Mouse (Mus musculus): ENCODE data around the gene Ldlrad3. TPM values are rescaled to one million over a fixed set of nuclear protein-coding genes. Genes with fewer than 3 reads are reported as not detected.

Gene Ldlrad3
- total and polyA plus RNA-seq, 3 experiments: 3.5 to 6.1 TPM; not detected in 1

DNA sequence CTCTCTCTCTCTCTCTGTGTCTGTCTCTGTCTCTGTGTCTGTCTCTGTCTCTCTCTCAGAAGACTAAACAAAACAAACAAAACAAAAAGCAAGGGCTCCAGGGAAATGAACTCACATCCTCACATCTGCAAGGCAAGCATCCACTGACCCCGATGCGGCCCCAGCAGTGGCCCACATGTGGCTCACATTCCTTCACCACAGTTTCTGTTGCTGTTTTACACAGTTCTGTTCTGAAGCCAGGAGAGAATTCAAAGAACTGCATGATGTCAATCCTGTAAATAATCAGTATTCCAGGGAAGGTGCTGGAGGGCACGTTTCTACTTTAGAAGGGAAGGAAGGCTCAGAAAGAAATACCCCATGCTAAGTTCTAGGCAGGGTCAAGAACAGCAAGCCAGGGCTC, 91.9 kb downstream of the Ldlrad3 start:
- no peaks in the 10 kb centered on the region for H3K4me1 ChIP-seq (ENCODE audit: control insufficient read depth in 1 of 2, insufficient read depth in 2 of 2, low read length in 2 of 2)
- no peaks in the 10 kb centered on the region for H3K27me3 ChIP-seq (ENCODE audit: control insufficient read depth in 1 of 2, insufficient read depth in 2 of 2, low read length in 2 of 2)
- H3K4me3 ChIP-seq (ENCODE audit: control insufficient read depth in 1 of 2, insufficient read depth in 1 of 2, low read depth in 2 of 2, low read length in 2 of 2): no peak overlapping the region
- no peaks in the 10 kb centered on the region for H3K36me3 ChIP-seq (ENCODE audit: control insufficient read depth in 1 of 2, insufficient read depth in 2 of 2, low read length in 2 of 2)
- H3K9me3 ChIP-seq (replicated peaks; ENCODE audit: insufficient read depth, low read length): no peaks in the 10 kb centered on the region
- no peak overlapping the region for H3K9ac ChIP-seq (ENCODE audit: control insufficient read depth, low read depth, low read length, poor library complexity, severe bottlenecking)
- no peak for DNase-seq (ENCODE audit: low read depth, low spot score)
- H3K79me2 ChIP-seq (ENCODE audit: control insufficient read depth, insufficient read depth, low read length, poor library complexity): no peaks in the 10 kb centered on the region
- H3K27ac ChIP-seq (ENCODE audit: control insufficient read depth, low read depth, low read length): no peak overlapping the region
- TF ChIP-seq RCOR1 (IDR thresholded peaks at IDR 0.05; ENCODE audit: low read depth, low read length): no peak
- no peak for TF ChIP-seq NRF1 (IDR thresholded peaks at IDR 0.05; ENCODE audit: insufficient read depth, low read depth, low read length, poor library complexity, severe bottlenecking)
- TF ChIP-seq RAD21 (IDR thresholded peaks at IDR 0.05; ENCODE audit: low read depth, low read length): no peak
- no peak for TF ChIP-seq SIN3A (IDR thresholded peaks at IDR 0.05; ENCODE audit: low read length)
- TF ChIP-seq POLR2AphosphoS2 (IDR thresholded peaks at IDR 0.05; ENCODE audit: low read length): no peak
- no peak for TF ChIP-seq MAX (IDR thresholded peaks at IDR 0.05; ENCODE audit: low read length)
- no peak for TF ChIP-seq KAT2A (conservative IDR thresholded peaks at IDR 0.05; ENCODE audit: low read depth, low read length)
- no peak for TF ChIP-seq MYC (IDR thresholded peaks at IDR 0.05; ENCODE audit: low read depth, low read length)
- no peak for TF ChIP-seq GATA1 (IDR thresholded peaks at IDR 0.05; ENCODE audit: low read depth, low read length)

DNA sequence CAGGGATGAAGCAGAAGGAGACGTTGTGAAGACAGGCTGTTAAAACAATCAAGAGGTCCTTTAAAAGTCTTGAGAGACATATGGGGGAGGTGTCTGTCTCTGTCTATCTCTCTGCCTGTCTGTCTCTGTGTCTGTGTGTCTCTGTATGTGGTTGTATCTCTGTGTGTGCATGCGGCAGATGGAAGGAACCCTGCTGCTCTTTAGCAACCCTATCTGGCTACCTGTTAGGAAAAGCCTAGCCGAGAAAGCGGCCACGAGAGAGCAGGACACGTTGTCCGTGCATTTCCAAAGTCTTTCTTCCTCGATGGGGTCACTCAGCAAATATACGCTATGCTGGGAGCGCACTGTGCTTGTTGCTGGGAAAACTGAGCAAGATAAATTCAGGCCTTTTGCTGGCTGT, 93.6 kb downstream of the Ldlrad3 start:
- H3K79me2 ChIP-seq (ENCODE audit: control insufficient read depth, insufficient read depth, low read length, poor library complexity): no peaks in the 10 kb centered on the region
- H3K9ac ChIP-seq (ENCODE audit: control insufficient read depth, low read depth, low read length, poor library complexity, severe bottlenecking): no peak overlapping the region
- TF ChIP-seq MYC (IDR thresholded peaks at IDR 0.05; ENCODE audit: low read depth, low read length): no peak
- TF ChIP-seq TBP (IDR thresholded peaks at IDR 0.05; ENCODE audit: low read depth, low read length): no peak
- TF ChIP-seq USF1 (IDR thresholded peaks at IDR 0.05; ENCODE audit: low read depth, low read length): no peak
- no peak for TF ChIP-seq UBTF (IDR thresholded peaks at IDR 0.05; ENCODE audit: borderline replicate concordance, insufficient read depth, low read depth, low read length)
- no peak for TF ChIP-seq GATA1 (IDR thresholded peaks at IDR 0.05; ENCODE audit: low read depth, low read length)
- TF ChIP-seq NRF1 (IDR thresholded peaks at IDR 0.05; ENCODE audit: insufficient read depth, low read depth, low read length, poor library complexity, severe bottlenecking): no peak
- H3K27ac ChIP-seq (ENCODE audit: control insufficient read depth, low read depth, low read length): no peak overlapping the region
- H3K4me3 ChIP-seq (ENCODE audit: control insufficient read depth in 1 of 2, insufficient read depth in 1 of 2, low read depth in 2 of 2, low read length in 2 of 2): no peak overlapping the region
- no peaks in the 10 kb centered on the region for H3K36me3 ChIP-seq (ENCODE audit: control insufficient read depth in 1 of 2, insufficient read depth in 2 of 2, low read length in 2 of 2)
- H3K4me1 ChIP-seq (ENCODE audit: control insufficient read depth in 1 of 2, insufficient read depth in 2 of 2, low read length in 2 of 2): no peaks in the 10 kb centered on the region
- no peaks in the 10 kb centered on the region for H3K27me3 ChIP-seq (ENCODE audit: control insufficient read depth in 1 of 2, insufficient read depth in 2 of 2, low read length in 2 of 2)
- H3K9me3 ChIP-seq (replicated peaks; ENCODE audit: insufficient read depth, low read length): no peaks in the 10 kb centered on the region
- DNase-seq (ENCODE audit: low read depth, low spot score): no peak

DNA sequence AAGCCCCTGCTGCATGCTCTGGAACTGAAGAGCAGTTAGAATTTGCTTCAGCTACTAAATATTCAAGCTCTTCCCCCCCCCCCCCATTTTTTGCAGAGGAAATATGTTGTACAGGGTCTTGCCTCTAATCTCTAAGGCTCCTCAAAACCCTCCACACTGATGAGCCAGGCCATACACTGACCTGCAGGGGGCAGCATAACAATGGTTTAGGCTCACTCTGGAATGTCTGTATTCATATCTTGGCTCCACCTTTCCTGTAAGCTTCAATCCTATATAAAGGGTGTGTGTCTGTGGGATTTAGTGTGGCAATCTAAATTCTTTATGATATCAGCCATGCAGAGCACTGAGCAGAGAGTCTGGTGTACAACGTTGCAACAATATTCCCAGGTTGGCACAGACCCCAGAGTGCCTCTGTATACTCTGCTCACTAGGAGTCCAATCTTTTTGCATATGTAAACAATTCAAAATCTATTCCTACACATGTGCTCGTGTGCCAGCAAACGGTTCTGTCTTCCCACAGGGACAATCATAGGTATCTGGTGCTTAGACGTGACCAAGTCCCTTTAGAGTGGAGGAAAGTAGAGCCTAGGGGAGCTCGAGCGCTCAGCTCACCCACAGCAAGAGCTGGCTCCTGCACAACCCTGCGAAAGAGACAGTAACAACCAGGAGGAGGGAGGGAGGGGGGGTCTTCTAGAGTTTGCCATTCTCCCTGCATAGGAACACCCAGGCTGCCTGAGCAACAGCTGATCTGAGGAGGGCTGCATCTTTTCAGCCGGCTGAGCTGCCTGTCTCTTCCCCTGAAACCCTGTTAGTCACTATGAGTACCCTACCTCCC, 94.5 kb downstream of the Ldlrad3 start:
- H3K9me3 ChIP-seq (replicated peaks; ENCODE audit: insufficient read depth, low read length): no peaks in the 10 kb centered on the region
- H3K79me2 ChIP-seq (ENCODE audit: control insufficient read depth, insufficient read depth, low read length, poor library complexity): no peaks in the 10 kb centered on the region
- no peaks in the 10 kb centered on the region for H3K4me1 ChIP-seq (ENCODE audit: control insufficient read depth in 1 of 2, insufficient read depth in 2 of 2, low read length in 2 of 2)
- no peak overlapping the region for H3K27ac ChIP-seq (ENCODE audit: control insufficient read depth, low read depth, low read length)
- no peak overlapping the region for H3K4me3 ChIP-seq (ENCODE audit: control insufficient read depth in 1 of 2, insufficient read depth in 1 of 2, low read depth in 2 of 2, low read length in 2 of 2)
- no peaks in the 10 kb centered on the region for H3K36me3 ChIP-seq (ENCODE audit: control insufficient read depth in 1 of 2, insufficient read depth in 2 of 2, low read length in 2 of 2)
- peak; percentile 65 for DNase-seq (ENCODE audit: low read depth, low spot score)
- H3K27me3 ChIP-seq (ENCODE audit: control insufficient read depth in 1 of 2, insufficient read depth in 2 of 2, low read length in 2 of 2): no peaks in the 10 kb centered on the region
- H3K9ac ChIP-seq (ENCODE audit: control insufficient read depth, low read depth, low read length, poor library complexity, severe bottlenecking): no peak overlapping the region
- no peak for TF ChIP-seq KAT2A (conservative IDR thresholded peaks at IDR 0.05; ENCODE audit: low read depth, low read length)
- TF ChIP-seq CTCF (IDR thresholded peaks at IDR 0.05 in 2 of 3, conservative IDR thresholded peaks at IDR 0.05 in 1 of 3; ENCODE audit: control insufficient read depth in 1 of 3, insufficient read depth in 1 of 3, low read depth in 2 of 3, low read length in 3 of 3, poor library complexity in 1 of 3, severe bottlenecking in 1 of 3): peak; percentile 81 to 87 (median 85)
- TF ChIP-seq RCOR1 (IDR thresholded peaks at IDR 0.05; ENCODE audit: low read depth, low read length): no peak
- no peak for TF ChIP-seq JUND (IDR thresholded peaks at IDR 0.05; ENCODE audit: low read depth, low read length)
- no peak for TF ChIP-seq SIN3A (IDR thresholded peaks at IDR 0.05; ENCODE audit: low read length)
- no peak for TF ChIP-seq CHD2 (IDR thresholded peaks at IDR 0.05; ENCODE audit: low read length)
- peak; percentile 84 for TF ChIP-seq RAD21 (IDR thresholded peaks at IDR 0.05; ENCODE audit: low read depth, low read length)
- TF ChIP-seq NELFE (IDR thresholded peaks at IDR 0.05; ENCODE audit: low read depth, low read length): no peak
- no peak for TF ChIP-seq CHD1 (IDR thresholded peaks at IDR 0.05; ENCODE audit: low read depth, low read length)
- no peak for TF ChIP-seq ZNF384 (IDR thresholded peaks at IDR 0.05; ENCODE audit: low read depth, low read length)
- no peak for TF ChIP-seq EP300 (IDR thresholded peaks at IDR 0.05; ENCODE audit: low read depth in 1 of 2, low read length in 2 of 2)
- no peak for TF ChIP-seq UBTF (IDR thresholded peaks at IDR 0.05; ENCODE audit: borderline replicate concordance, insufficient read depth, low read depth, low read length)
- no peak for TF ChIP-seq HCFC1 (IDR thresholded peaks at IDR 0.05; ENCODE audit: low read depth, low read length)
- peak; percentile 84 for TF ChIP-seq SMC3 (IDR thresholded peaks at IDR 0.05; ENCODE audit: low read depth, low read length)
- TF ChIP-seq ETS1 (IDR thresholded peaks at IDR 0.05; ENCODE audit: low read depth, low read length): no peak
- no peak for TF ChIP-seq BHLHE40 (IDR thresholded peaks at IDR 0.05; ENCODE audit: borderline replicate concordance, low read depth, low read length)
- TF ChIP-seq E2F4 (IDR thresholded peaks at IDR 0.05; ENCODE audit: borderline replicate concordance, low read depth, low read length): no peak
- TF ChIP-seq USF1 (IDR thresholded peaks at IDR 0.05; ENCODE audit: low read depth, low read length): no peak
